Mouse (Mus musculus): ENCODE data around the gene Dnaja2.

DNA sequence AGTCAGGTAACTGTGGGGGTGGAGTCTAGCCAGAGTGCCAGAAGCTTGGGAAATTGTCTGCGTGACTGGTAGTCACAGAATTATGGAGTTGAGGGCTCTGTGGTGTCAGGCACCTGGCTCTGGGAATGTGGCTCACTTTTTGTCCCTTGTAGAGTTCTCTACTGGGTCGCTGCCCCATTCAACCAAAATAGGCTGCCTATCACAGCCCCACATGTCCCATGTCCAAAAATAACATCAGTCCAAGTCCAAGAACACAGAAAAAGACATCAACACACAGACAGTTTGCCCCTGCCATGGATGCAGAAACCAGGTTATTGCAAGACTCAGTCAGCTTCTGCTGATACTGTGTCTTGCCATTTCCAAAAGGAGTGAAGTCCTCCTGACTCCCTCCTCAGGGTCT lies 33.5 kb upstream of the Dnaja2 start:
- no peak for TF ChIP-seq POLR2A (IDR thresholded peaks at IDR 0.05; ENCODE audit: low read depth, low read length)
- TF ChIP-seq CTCF (IDR thresholded peaks at IDR 0.05; ENCODE audit: borderline replicate concordance, insufficient read depth, low read length) = no peak
